Mouse (Mus musculus) heart, embryonic 14.5 days (tissue): ENCODE measurements around the gene Igll1. TPM values are rescaled to one million over a fixed set of nuclear protein-coding genes. Genes with fewer than 3 reads are reported as not detected.

ENCODE experiments used
- ATAC-seq: fragments of 200-750 bp; cut with Nextera tagmentation; 2 replicates; pipeline ENCODE4 v1.8.0; 2017; ENCODE audit warnings: low read depth, moderate TSS enrichment; ENCODE audit not compliant: insufficient number of reproducible peaks, insufficient read depth, low FRiP score
- H3K27ac ChIP-seq, 2 experiments: fragments of 200-500 bp in 1 of 2; fragments of 300-500 bp in 1 of 2; sonication (generic) in 1 of 2; replicated peaks in 1 of 2; 2 replicates each; pipeline ENCODE4 v1.5.1; 2012 to 2014; ENCODE audit warnings: low read depth in 2 of 2, low read length in 2 of 2, control low read depth in 1 of 2, mild to moderate bottlenecking in 1 of 2, mixed read lengths in 1 of 2; ENCODE audit not compliant: control insufficient read depth in 1 of 2, insufficient read depth in 1 of 2
- H3K27me3 ChIP-seq: fragments of 300-500 bp; sonication (generic); 2 replicates; pipeline ENCODE4 v1.6.1; 2014; ENCODE audit warnings: mild to moderate bottlenecking, low read length, control low read depth; ENCODE audit not compliant: control insufficient read depth, insufficient read depth
- H3K36me3 ChIP-seq: fragments of 300-500 bp; sonication (generic); 2 replicates; pipeline ENCODE4 v1.6.1; 2014; ENCODE audit warnings: mild to moderate bottlenecking, control low read depth, low read length, mixed read lengths; ENCODE audit not compliant: control insufficient read depth, insufficient read depth
- H3K4me1 ChIP-seq, 2 experiments: fragments of 200-500 bp in 1 of 2; fragments of 300-500 bp in 1 of 2; sonication (generic) in 1 of 2; 2 replicates each; pipeline ENCODE4 v1.6.1; 2012 to 2014; ENCODE audit warnings: low read length in 2 of 2, control low read depth in 1 of 2, mixed read lengths in 1 of 2; ENCODE audit not compliant: control insufficient read depth in 2 of 2, insufficient read depth in 2 of 2
- H3K4me2 ChIP-seq: fragments of 300-500 bp; sonication (generic); 2 replicates; pipeline ENCODE4 v1.6.1; 2014; ENCODE audit warnings: mild to moderate bottlenecking, low read length
- H3K4me3 ChIP-seq, 2 experiments: fragments of 200-500 bp in 1 of 2; fragments of 300-500 bp in 1 of 2; sonication (generic) in 1 of 2; 2 replicates each; pipeline ENCODE4 v1.5.1; 2012 to 2014; ENCODE audit warnings: low read length in 2 of 2, mild to moderate bottlenecking in 2 of 2, control low read depth in 1 of 2, low read depth in 1 of 2, moderate library complexity in 1 of 2; ENCODE audit not compliant: control insufficient read depth in 1 of 2, insufficient read depth in 1 of 2
- H3K9ac ChIP-seq: fragments of 300-500 bp; sonication (generic); 2 replicates; pipeline ENCODE4 v1.6.1; 2014; ENCODE audit warnings: mild to moderate bottlenecking, low read length
- H3K9me3 ChIP-seq: fragments of 300-500 bp; sonication (generic); 2 replicates; pipeline ENCODE4 v1.6.1; 2016; ENCODE audit warnings: low read length, control low read depth; ENCODE audit not compliant: control insufficient read depth
- WGBS: fragments of 180-500 bp; shearing (Covaris S2); extraction: QIAGEN DNeasy Blood & Tissue Kit; methylation state at CpG from one replicate; pipeline ENCODE4 v1.1.7; 2014; 5-methylcytosine and 5-hydroxymethylcytosine counted together
- polyA plus RNA-seq: library from polyadenylated mRNA; unstranded; fragments of >200 nt; fragmentation: Nextera tagmentation; extraction: Ambion mirVana; gene quantifications from 2 replicates; pipeline ENCODE4 v1.2.1, GENCODE M21; 2014

The Igll1 gene
- polyA plus RNA-seq, 1 experiment from 2014 or later, result not detected

DNA sequence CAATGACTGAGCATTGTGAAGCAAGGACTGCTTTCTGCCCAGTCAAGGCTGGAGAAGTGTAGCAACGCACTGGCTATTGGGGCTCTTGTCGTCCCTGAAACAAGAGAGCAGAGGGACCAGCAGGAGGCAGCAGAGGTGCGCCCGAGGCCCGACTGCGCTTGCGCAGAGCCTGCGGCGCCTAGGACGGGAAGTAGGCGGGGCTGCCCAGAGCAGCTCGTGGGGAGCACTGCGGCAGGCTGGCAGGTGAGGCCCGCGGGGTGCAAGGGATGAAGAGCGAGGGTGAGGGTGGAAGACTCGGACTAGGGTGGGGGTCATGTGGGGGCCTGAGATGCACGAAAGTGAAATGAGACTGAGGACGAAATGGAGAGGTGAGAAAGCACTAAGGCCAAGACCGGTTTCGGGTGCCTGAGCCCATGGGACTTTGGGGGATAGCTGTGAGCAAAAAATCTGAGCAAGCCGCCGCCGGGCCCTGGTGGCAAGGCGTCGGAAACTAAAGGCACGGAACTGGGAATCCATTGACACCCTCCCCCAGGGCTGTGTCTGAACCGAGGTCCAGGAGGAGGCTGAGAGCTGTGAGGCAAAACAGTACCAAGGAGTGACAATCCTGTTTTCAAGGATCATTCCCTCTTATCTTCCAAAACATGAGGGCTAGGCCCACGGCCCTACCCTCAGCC is 32.7 kb upstream of the Igll1 start, which contains the start of gene Ppm1f:
Ppm1f (plus strand) TSS at position 88 of the 674 bp plus-strand sequence.
- under 1% methylated on average over 29 of the region's 29 CpGs for WGBS
- H3K27ac ChIP-seq, result peak within 1 kb of the TSS; percentile 30 to 56
- H3K9ac ChIP-seq, result peak within 1 kb of the TSS; percentile 76
- H3K9me3 ChIP-seq, result no peaks in the 10 kb centered on the region
- ATAC-seq, result peak; percentile 92
- peaks cover 2 to 9% of the 10 kb centered on the region in 2 experiments; a peak in 3 of 4 replicates for H3K4me1 ChIP-seq
- H3K36me3 ChIP-seq, result peaks cover 35% of the 10 kb centered on the region
- peak within 1 kb of the TSS; percentile 77 for H3K4me2 ChIP-seq
- H3K27me3 ChIP-seq, result no peaks in the 10 kb centered on the region
- H3K4me3 ChIP-seq, result peak within 1 kb of the TSS; percentile 56 to 76

DNA sequence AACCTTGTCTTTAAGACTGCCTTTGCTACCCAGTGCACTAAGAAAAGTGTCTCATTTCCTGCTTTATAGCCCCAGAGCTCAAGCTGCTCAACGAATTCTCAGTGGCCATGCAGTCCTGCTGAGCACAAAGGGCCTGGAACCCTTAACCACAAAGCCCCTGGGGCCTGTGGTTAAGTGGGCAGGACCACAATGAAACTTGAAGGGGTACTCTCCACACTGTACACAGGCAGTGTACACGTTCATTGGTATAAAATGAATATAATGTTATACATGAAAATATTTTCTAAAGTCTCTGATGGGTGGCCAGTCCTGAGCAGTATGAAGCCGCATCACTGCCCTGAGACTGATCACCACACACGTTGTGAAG is 32.2 kb upstream of the Igll1 start:
- Histone ChIP-seq H3K27me3 (no peaks in the 10 kb centered on the region), H3K27ac (no peak overlapping the region), H3K36me3 (peaks cover 40% of the 10 kb centered on the region), H3K4me2 (peak overlapping the region; percentile 77; the same call in 1 of the 2 replicates), H3K4me1 (peaks cover 2 to 9% of the 10 kb centered on the region in 2 experiments; a peak in 3 of 4 replicates), H3K4me3 (no peak overlapping the region), H3K9me3 (no peaks in the 10 kb centered on the region), H3K9ac (0 out of 2 replicates have a peak overlapping the region, but pooled peaks have one; percentile 28)
- WGBS, result 30% methylated on average over 4 of the region's 4 CpGs
- ATAC-seq, result no peak

DNA sequence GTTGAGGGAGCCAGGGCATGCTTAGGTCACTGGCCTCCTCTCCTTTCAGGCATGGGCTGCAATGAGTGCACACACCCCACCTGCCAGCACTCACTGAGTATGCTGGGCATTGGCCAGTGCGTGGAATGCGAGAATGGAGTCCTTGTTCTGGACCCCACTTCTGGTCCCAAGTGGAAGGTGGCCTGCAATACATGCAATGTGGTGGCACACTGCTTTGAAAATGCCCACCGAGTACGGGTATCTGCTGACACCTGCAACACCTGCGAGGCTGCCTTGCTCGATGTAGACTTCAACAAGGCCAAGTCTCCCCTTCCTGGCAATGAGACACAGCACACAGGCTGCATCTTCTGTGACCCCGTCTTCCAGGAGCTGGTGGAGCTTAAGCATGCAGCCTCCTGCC is 28.6 kb upstream of the Igll1 start:
- WGBS, result 89% methylated on average over 7 of the region's 7 CpGs
- H3K36me3 ChIP-seq, result peaks cover 76% of the 10 kb centered on the region

DNA sequence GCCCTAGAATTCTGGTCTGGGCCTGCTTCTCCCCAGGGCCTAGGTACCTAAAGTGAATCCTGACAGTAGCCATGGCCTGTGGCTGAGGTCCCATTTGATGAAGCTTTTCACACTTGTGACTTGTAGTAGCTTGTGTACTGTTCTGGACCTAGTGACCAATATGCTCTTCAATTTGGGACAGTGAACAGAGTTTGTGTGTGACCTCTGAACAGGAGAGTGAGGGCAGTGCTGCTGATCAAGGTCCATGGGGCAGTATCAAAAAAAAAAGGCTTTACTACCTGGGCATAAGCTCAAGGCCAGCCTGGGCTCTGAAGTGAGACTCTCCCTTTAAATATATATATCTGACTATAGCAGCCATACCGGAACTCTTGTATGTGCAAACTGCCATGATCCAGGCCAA is 24.6 kb upstream of the Igll1 start:
- Histone ChIP-seq H3K9me3 (no peaks in the 10 kb centered on the region), H3K4me2 (no peak overlapping the region), H3K27ac (no peak overlapping the region), H3K27me3 (no peaks in the 10 kb centered on the region), H3K4me3 (no peak overlapping the region), H3K36me3 (peaks cover 100% of the 10 kb centered on the region), H3K4me1 (no peaks in the 10 kb centered on the region), H3K9ac (no peak overlapping the region)
- ATAC-seq, result no peak
- 95% methylated on average over 1 of the region's 1 CpGs for WGBS

More for the DNA sequence above, 28.6 kb upstream of the Igll1 start:
- Histone ChIP-seq H3K4me1 (peaks cover 2 to 6% of the 10 kb centered on the region in 2 experiments; a peak in 3 of 4 replicates), H3K4me2 (no peak overlapping the region), H3K9ac (no peak overlapping the region), H3K27me3 (no peaks in the 10 kb centered on the region), H3K4me3 (no peak overlapping the region), H3K9me3 (no peaks in the 10 kb centered on the region), H3K27ac (no peak overlapping the region)
- ATAC-seq, result no peak

DNA sequence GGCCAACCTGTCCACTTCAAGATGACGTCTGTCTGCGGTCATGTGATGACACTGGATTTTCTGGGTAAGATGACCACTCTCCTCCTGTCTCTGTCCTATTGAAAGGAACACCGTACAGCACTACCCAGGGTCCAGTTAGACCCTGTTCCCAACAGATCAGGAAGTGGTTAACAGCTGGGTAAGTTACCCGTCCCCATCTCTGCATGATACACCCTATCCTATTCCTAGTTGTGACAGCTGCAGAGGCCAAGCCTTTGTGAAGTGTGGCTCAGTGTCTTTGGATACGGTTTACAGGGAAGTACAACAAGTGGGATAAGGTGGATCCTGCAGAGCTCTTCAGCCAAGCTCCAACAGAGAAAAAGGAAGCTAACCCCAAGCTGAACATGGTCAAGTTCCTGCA is 15.2 kb upstream of the Igll1 start:
- H3K4me1 ChIP-seq, result no peaks in the 10 kb centered on the region
- no peaks in the 10 kb centered on the region for H3K27me3 ChIP-seq
- ATAC-seq, result no peak
- no peak overlapping the region for H3K4me2 ChIP-seq
- H3K4me3 ChIP-seq, result no peak overlapping the region
- H3K27ac ChIP-seq, result no peak overlapping the region
- peaks cover 83% of the 10 kb centered on the region for H3K36me3 ChIP-seq
- no peak overlapping the region for H3K9ac ChIP-seq
- 84% methylated on average over 5 of the region's 5 CpGs for WGBS
- no peaks in the 10 kb centered on the region for H3K9me3 ChIP-seq

DNA sequence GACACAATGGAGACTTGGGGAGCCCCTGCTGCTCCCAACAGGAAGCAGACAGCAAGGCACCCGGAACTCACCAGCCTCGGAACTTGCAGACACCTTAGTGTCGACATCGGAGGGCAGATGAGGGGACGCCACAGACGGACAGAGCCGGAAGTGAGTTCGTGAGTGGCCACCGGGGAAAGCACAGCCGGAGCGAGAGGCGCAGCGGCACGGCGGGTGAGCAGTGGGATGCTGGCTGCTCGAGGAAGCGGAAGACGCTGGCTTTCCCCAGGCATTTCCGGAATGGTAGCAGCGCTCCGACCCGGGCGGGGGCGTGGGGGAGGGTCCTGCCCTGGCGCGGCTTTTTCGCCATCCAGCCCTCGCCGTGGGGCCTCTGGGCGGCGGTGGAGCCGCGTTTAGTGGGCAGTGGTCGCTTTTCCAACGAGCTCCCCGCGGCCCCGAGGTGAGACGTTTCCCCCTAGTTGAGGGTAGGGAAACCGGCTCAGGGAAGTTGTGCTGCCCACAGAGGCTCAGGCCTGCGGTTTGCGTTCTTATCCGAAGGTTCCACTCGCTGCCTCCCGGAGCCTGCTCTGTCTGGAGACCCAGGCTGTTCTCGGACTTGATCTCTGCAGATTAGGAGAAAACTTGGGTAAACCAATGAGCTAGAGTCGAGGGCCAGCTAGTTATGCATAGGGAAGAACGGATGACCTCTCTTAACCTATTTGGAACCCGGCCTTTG is 7.0 kb upstream of the Igll1 start, which contains the start of the genes Top3b and Vpreb1:
Top3b (plus strand) TSS at position 120 of the 715 bp plus-strand sequence.
Vpreb1 (minus strand) TSS at position 227 of the 715 bp plus-strand sequence.
- Histone ChIP-seq H3K36me3 (peaks cover 10% of the 10 kb centered on the region), H3K4me2 (peak within 1 kb of the TSS; percentile 81), H3K27ac (peak within 1 kb of the TSS; percentile 96 to 99), H3K9ac (peak within 1 kb of the TSS; percentile 85), H3K4me1 (peaks cover 0 to 13% of the 10 kb centered on the region in 2 experiments; a peak in 3 of 4 replicates), H3K9me3 (no peaks in the 10 kb centered on the region), H3K27me3 (no peaks in the 10 kb centered on the region), H3K4me3 (peak within 1 kb of the TSS; percentile 75 to 100)
- WGBS, result under 1% methylated on average over 49 of the region's 49 CpGs
- ATAC-seq, result peak; percentile 95

DNA sequence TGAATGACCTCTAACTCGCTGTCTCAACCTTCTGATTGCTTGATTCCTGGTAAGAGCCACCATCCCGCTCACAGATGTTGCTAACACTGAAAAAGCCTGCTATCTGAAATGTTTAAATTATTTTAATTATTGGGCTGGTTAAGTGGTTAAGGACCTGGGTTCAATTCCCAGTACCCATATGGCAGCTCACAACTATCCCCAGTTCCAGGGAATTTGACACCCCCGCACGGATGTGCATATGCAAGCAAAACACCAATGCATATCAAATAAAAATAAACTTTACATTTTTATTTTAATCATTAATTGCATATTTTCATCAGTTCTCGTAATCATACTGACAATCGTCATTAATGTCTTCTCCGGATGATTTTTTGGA is 6.4 kb upstream of the Igll1 start:
- Histone ChIP-seq H3K4me2 (peak overlapping the region; percentile 81), H3K9ac (peak overlapping the region; percentile 85), H3K36me3 (peaks cover 7% of the 10 kb centered on the region), H3K27me3 (no peaks in the 10 kb centered on the region), H3K4me3 (peak overlapping the region; percentile 75 to 100), H3K27ac (peak overlapping the region; percentile 39 to 96), H3K4me1 (peaks cover 0 to 13% of the 10 kb centered on the region in 2 experiments; a peak in 3 of 4 replicates), H3K9me3 (no peaks in the 10 kb centered on the region)
- no peak for ATAC-seq
- WGBS, result 40% methylated on average over 7 of the region's 7 CpGs
